Mouse (Mus musculus): ENCODE measurements at regions not wholly inside any gene's neighbourhood (a gene's known extent, or its start where the extent isn't known, plus 50 kb on each side); places are given as distances from the start of the nearest gene placed in this dataset.

DNA sequence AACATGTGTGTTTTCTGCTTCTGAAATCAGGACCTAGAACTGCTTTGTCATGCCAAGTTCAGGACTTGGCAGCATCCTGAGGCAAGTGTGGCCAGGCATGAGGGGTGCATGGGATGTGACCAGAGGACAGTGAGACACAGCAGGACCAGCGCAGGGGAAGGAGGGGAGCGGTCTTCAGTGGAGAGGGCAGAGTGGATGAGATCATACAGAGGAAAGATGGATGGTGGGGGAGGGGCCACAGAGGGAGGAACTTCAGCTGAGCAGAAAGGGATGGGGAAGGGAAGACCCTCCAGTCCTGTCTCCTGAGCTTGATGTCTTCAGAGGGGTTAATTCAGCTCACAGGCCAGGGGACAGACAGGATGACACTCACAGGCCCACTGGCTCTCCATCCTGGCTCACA lies 81.0 kb downstream of the Cryba4 start:
- TF ChIP-seq MAFK (IDR thresholded peaks at IDR 0.05; ENCODE audit: insufficient replicate concordance, low read length) (no peak), ZC3H11A (IDR thresholded peaks at IDR 0.05; ENCODE audit: low read depth, low read length) (no peak), NELFE (IDR thresholded peaks at IDR 0.05; ENCODE audit: low read depth, low read length) (no peak), E2F4 (IDR thresholded peaks at IDR 0.05; ENCODE audit: insufficient replicate concordance, low read depth, low read length) (no peak), SIN3A (IDR thresholded peaks at IDR 0.05; ENCODE audit: low read length) (no peak), CTCF (conservative IDR thresholded peaks at IDR 0.05 in 1 of 2, IDR thresholded peaks at IDR 0.05 in 1 of 2; ENCODE audit: low read depth in 2 of 2, low read length in 2 of 2) (no peak), ZKSCAN1 (IDR thresholded peaks at IDR 0.05; ENCODE audit: borderline replicate concordance, low read depth, low read length) (no peak), IRF4 (IDR thresholded peaks at IDR 0.05; ENCODE audit: low read depth, low read length) (no peak), TCF12 (IDR thresholded peaks at IDR 0.05; ENCODE audit: low read depth, low read length) (no peak), CHD2 (IDR thresholded peaks at IDR 0.05; ENCODE audit: low read length) (no peak), ZMIZ1 (IDR thresholded peaks at IDR 0.05; ENCODE audit: low read depth, low read length) (no peak), GABPA (IDR thresholded peaks at IDR 0.05; ENCODE audit: insufficient replicate concordance, low read depth, low read length) (no peak), POLR2A (IDR thresholded peaks at IDR 0.05; ENCODE audit: low read depth, low read length) (no peak)

Data from CH12.LX (cell line).